Mouse (Mus musculus) heart, adult 11 months (tissue): ENCODE measurements at regions not wholly inside any gene's neighbourhood (a gene's known extent, or its start where the extent isn't known, plus 50 kb on each side); places are given as distances from the start of the nearest gene placed in this dataset.

Source experiments
- DNase-seq: peaks from one replicate; pipeline ENCODE4 v3.0.0; 2022

- DNase-seq = peak; percentile 67
Observed at GRCm38 (mm10) chrX:5080458-5080857, 128.5 kb downstream of the Btbd35f27 start.

GRCm38 (mm10) chrX:5081364-5081763 lies 129.4 kb downstream of the Btbd35f27 start:
- DNase-seq = peak; percentile 84
